15 mouse cellular contexts compared by ENCODE assay signal in genomic region chr1:87733212-87733611, GRCm38 (mm10). TPM values are rescaled to one million over a fixed set of nuclear protein-coding genes. Genes with fewer than 3 reads are reported as not detected.
DNase-seq lines count a peak whose midpoint lies in the region; TF ChIP-seq lines count a peak whose summit lies in the region.
"Had no signal": no experiment of that assay in that cellular context is flagged by ENCODE, and none has a peak within 500 bp of the region (broad histone marks: within the 10 kb centered on the region; RNA-seq: fewer than 3 reads in every experiment).

No protein-coding gene starts in this region.

- no peaks in the 10 kb centered on the region; the same call in 1 of the 2 replicates for H3K4me1 ChIP-seq in lung, adult 2 months (ENCODE audit: control insufficient read depth, insufficient read depth, low read length)
- H3K4me1 ChIP-seq: hindbrain, embryonic 12.5 days had no signal

- TF ChIP-seq CTCF in lung, adult 2 months (IDR thresholded peaks at IDR 0.05; ENCODE audit: insufficient read depth, low read length): no peak

- TF ChIP-seq POLR2A in lung, adult 2 months (IDR thresholded peaks at IDR 0.05; ENCODE audit: borderline replicate concordance, extremely low read depth, low read depth, low read length): no peak

- DNase-seq in cerebellum, adult 18-20 months: peak; percentile 12 to 18
- DNase-seq in cerebellum, postnatal 25 days: no peak
- DNase-seq in heart, adult 11 months: peak; percentile 90
- no peak for DNase-seq in heart, postnatal 4 days
- peak; percentile 29 for DNase-seq in lung, postnatal 10 days
- DNase-seq in lung, adult 2 months: no peak
- peak; percentile 62 to 66 for DNase-seq in left cerebral cortex, adult 9 months (ENCODE audit: low spot score in 2 of 2)
- no peak for DNase-seq in gastrocnemius, postnatal 4 days (ENCODE audit: low spot score in 2 of 2)
- DNase-seq: adrenal gland, postnatal 10 days; cerebellum, adult 11-12 months; kidney, adult 18-20 months; kidney, postnatal 4 days; retina, postnatal 1 day; thymus, adult 2 months had no signal

- H3K4me3 ChIP-seq in lung, adult 2 months (replicated peaks; ENCODE audit: extremely low read depth, low read depth, low read length): no peak overlapping the region
- H3K4me3 ChIP-seq: hindbrain, embryonic 12.5 days had no signal

- WGBS in lung, adult 2 months: 75% methylated on average over 5 of the region's 5 CpGs

RNA-seq across cellular contexts. Expression of gene Atg16l1, which starts 22.5 kb away (rescaled TPM):
- total RNA-seq in heart, postnatal 4 days (2021): 10 to 100 TPM; 26.7 to 28.7 TPM
- 18.1 and 22.8 TPM in 2 replicates for polyA plus RNA-seq in lung, adult 2 months (2012; rRNA removed)
- total RNA-seq in gastrocnemius, postnatal 4 days (2021): 10 to 100 TPM; 22.4 to 24.1 TPM

Comparison
In these comparisons a context has a peak if more than half of its experiments do, and no peak if none do; other contexts are left out.
1. DNase-seq: peak in cerebellum, adult 18-20 months (2 of 2), heart, adult 11 months (single experiment), lung, postnatal 10 days (single experiment) and left cerebral cortex, adult 9 months (2 of 2); none in cerebellum, postnatal 25 days (0 of 2), heart, postnatal 4 days (single experiment), lung, adult 2 months (single experiment) and gastrocnemius, postnatal 4 days (0 of 2).